21 mouse cellular contexts compared by ENCODE assay signal in the genomic region with DNA sequence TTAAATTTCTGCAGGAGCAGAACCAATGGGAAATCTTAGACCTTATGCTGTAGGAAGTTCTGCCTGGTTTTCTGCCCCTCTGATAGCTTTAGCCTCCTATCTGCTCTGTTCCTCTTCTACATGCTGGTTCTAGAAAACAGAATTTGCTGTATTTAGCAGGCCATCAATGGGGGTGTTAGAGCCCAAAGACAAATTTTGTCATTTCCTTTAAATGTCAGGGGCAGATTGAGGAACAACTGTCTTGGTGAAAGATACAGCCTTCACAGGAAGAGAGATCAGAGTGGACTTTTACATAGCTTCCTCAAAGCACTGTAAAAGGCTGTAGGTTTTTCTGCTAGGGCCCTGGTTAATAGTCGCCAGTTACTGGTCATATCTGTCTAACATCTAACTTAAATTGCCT. TPM values are rescaled to one million over a fixed set of nuclear protein-coding genes. Genes with fewer than 3 reads are reported as not detected.
A peak's percentile ranks its signal among the peaks of the same experiment; 100 is the strongest.
DNase-seq lines count a peak whose midpoint lies in the region; ATAC-seq and TF ChIP-seq lines count a peak whose summit lies in the region.
"Had no signal": no experiment of that assay in that cellular context is flagged by ENCODE, and none has a peak within 500 bp of the region (broad histone marks: within the 10 kb centered on the region; RNA-seq: fewer than 3 reads in every experiment).

No protein-coding gene starts in this region.

- no peak overlapping the region for H3K9ac ChIP-seq in MEL (ENCODE audit: control insufficient read depth, low read depth, low read length, poor library complexity, severe bottlenecking)
- H3K9ac ChIP-seq: forebrain, embryonic 13.5 days; forebrain, postnatal 0 days; heart, embryonic 13.5 days; hindbrain, embryonic 13.5 days had no signal

- peaks cover 0 to 22% of the 10 kb centered on the region in 2 experiments; a peak in 2 of 4 replicates for H3K36me3 ChIP-seq in MEL (ENCODE audit: control insufficient read depth in 1 of 2, insufficient read depth in 2 of 2, low read length in 2 of 2)
- no peaks in the 10 kb centered on the region for H3K36me3 ChIP-seq in splenic B cell, adult 2 months (ENCODE audit: control insufficient read depth, insufficient read depth, low read length, poor library complexity, severe bottlenecking)
- H3K36me3 ChIP-seq: embryonic facial prominence, embryonic 10.5 days; heart, embryonic 13.5 days; hindbrain, embryonic 13.5 days had no signal

- H3K27ac ChIP-seq in MEL (ENCODE audit: control insufficient read depth, low read depth, low read length), result peak overlapping the region; percentile 49; the same call in 1 of the 2 replicates
- H3K27ac ChIP-seq: embryonic facial prominence, embryonic 10.5 days; forebrain, embryonic 13.5 days; gastrocnemius, adult 2 months; heart, embryonic 13.5 days; hindbrain, embryonic 13.5 days; hindbrain, postnatal 0 days had no signal

- TF ChIP-seq EP300 in MEL (IDR thresholded peaks at IDR 0.05; ENCODE audit: low read depth in 1 of 2, low read length in 2 of 2), result peak; percentile 22 to 66; a peak in 3 of 4 replicates

- DNase-seq in MEL (ENCODE audit: low read depth, low spot score), result peak; percentile 77
- peak; percentile 25 for DNase-seq in splenic B cell, adult 2 months (ENCODE audit: low read depth, low spot score)
- no peak for DNase-seq in right cerebral cortex, postnatal 4 days
- DNase-seq in layer of hippocampus, adult 9-10 months (ENCODE audit: low spot score), result no peak
- DNase-seq in spleen, postnatal 36 days (ENCODE audit: low spot score in 2 of 2), result no peak
- DNase-seq: adrenal gland, postnatal 10 days; cerebellum, adult 11-12 months; cerebellum, adult 9-10 months; cerebellum, postnatal 25 days; forebrain, postnatal 0 days; gastrocnemius, adult 2 months; gastrocnemius, postnatal 25 days; heart, adult 11 months; heart, postnatal 4 days had no signal

- peaks cover 7 to 21% of the 10 kb centered on the region in 2 experiments for H3K4me1 ChIP-seq in MEL (ENCODE audit: control insufficient read depth in 1 of 2, insufficient read depth in 2 of 2, low read length in 2 of 2)
- H3K4me1 ChIP-seq: embryonic facial prominence, embryonic 10.5 days; forebrain, embryonic 13.5 days; heart, embryonic 13.5 days; hindbrain, embryonic 13.5 days had no signal

- H3K9me3 ChIP-seq in MEL (replicated peaks; ENCODE audit: insufficient read depth, low read length), result no peaks in the 10 kb centered on the region
- H3K9me3 ChIP-seq: embryonic facial prominence, embryonic 10.5 days; forebrain, embryonic 13.5 days; heart, embryonic 13.5 days; hindbrain, embryonic 13.5 days had no signal

- H3K4me3 ChIP-seq in MEL (ENCODE audit: control insufficient read depth in 1 of 2, insufficient read depth in 1 of 2, low read depth in 2 of 2, low read length in 2 of 2), result no peak overlapping the region
- H3K4me3 ChIP-seq: embryonic facial prominence, embryonic 10.5 days; forebrain, embryonic 13.5 days; gastrocnemius, adult 2 months; heart, embryonic 13.5 days; hindbrain, embryonic 13.5 days had no signal

- TF ChIP-seq POLR2A in MEL (IDR thresholded peaks at IDR 0.05; ENCODE audit: control insufficient read depth in 1 of 2, insufficient read depth in 1 of 2, low read depth in 1 of 2, low read length in 2 of 2, poor library complexity in 1 of 2), result no peak

- TF ChIP-seq RAD21 in MEL (IDR thresholded peaks at IDR 0.05; ENCODE audit: low read depth, low read length), result no peak

- ATAC-seq in common myeloid progenitor, adult 5-6 weeks (replicated peaks; ENCODE audit: low read depth, poor library complexity, severe bottlenecking), result peak; percentile 91
- peak; percentile 93 for ATAC-seq in megakaryocyte, adult 5-6 weeks (ENCODE audit: poor library complexity, severe bottlenecking)
- ATAC-seq: forebrain, embryonic 13.5 days; forebrain, postnatal 0 days; hindbrain, postnatal 0 days had no signal

- no peaks in the 10 kb centered on the region for H3K27me3 ChIP-seq in MEL (ENCODE audit: control insufficient read depth in 1 of 2, insufficient read depth in 2 of 2, low read length in 2 of 2)
- H3K27me3 ChIP-seq in splenic B cell, adult 2 months (ENCODE audit: control insufficient read depth, insufficient read depth, low read length, poor library complexity, severe bottlenecking), result no peaks in the 10 kb centered on the region
- H3K27me3 ChIP-seq: heart, embryonic 13.5 days had no signal

- no peaks in the 10 kb centered on the region for H3K79me2 ChIP-seq in MEL (ENCODE audit: control insufficient read depth, insufficient read depth, low read length, poor library complexity)

- TF ChIP-seq CTCF in MEL (IDR thresholded peaks at IDR 0.05 in 2 of 3, conservative IDR thresholded peaks at IDR 0.05 in 1 of 3; ENCODE audit: control insufficient read depth in 1 of 3, insufficient read depth in 1 of 3, low read depth in 2 of 3, low read length in 3 of 3, poor library complexity in 1 of 3, severe bottlenecking in 1 of 3), result no peak

TF ChIP-seq in MEL, 35 proteins besides CTCF, POLR2A, EP300 and RAD21:
- TF ChIP-seq ZKSCAN1 (IDR thresholded peaks at IDR 0.05; ENCODE audit: low read depth, low read length), result no peak
- peak; percentile 82 for TF ChIP-seq TBP (IDR thresholded peaks at IDR 0.05; ENCODE audit: low read depth, low read length)
- TF ChIP-seq HCFC1 (IDR thresholded peaks at IDR 0.05; ENCODE audit: low read depth, low read length), result 0 out of 2 replicates have a peak, but pooled peaks have one; percentile 19
- TF ChIP-seq ZNF384 (IDR thresholded peaks at IDR 0.05; ENCODE audit: low read depth, low read length), result no peak
- TF ChIP-seq POLR2AphosphoS5 (IDR thresholded peaks at IDR 0.05; ENCODE audit: borderline replicate concordance, low read depth, low read length), result no peak
- peak; percentile 18; the same call in 1 of the 2 replicates for TF ChIP-seq GATA1 (IDR thresholded peaks at IDR 0.05; ENCODE audit: low read depth, low read length)
- TF ChIP-seq ZMIZ1 (IDR thresholded peaks at IDR 0.05; ENCODE audit: low read depth, low read length), result no peak
- TF ChIP-seq NRF1 (IDR thresholded peaks at IDR 0.05; ENCODE audit: insufficient read depth, low read depth, low read length, poor library complexity, severe bottlenecking), result no peak
- 0 out of 2 replicates have a peak, but pooled peaks have one; percentile 18 for TF ChIP-seq ETS1 (IDR thresholded peaks at IDR 0.05; ENCODE audit: low read depth, low read length)
- no peak for TF ChIP-seq MAZ (IDR thresholded peaks at IDR 0.05; ENCODE audit: low read depth, low read length)
- no peak for TF ChIP-seq ZC3H11A (IDR thresholded peaks at IDR 0.05; ENCODE audit: low read depth, low read length)
- TF ChIP-seq TAL1 (IDR thresholded peaks at IDR 0.05; ENCODE audit: low read length), result no peak
- TF ChIP-seq MYB (IDR thresholded peaks at IDR 0.05; ENCODE audit: low read depth, low read length), result no peak
- no peak for TF ChIP-seq UBTF (IDR thresholded peaks at IDR 0.05; ENCODE audit: borderline replicate concordance, insufficient read depth, low read depth, low read length)
- TF ChIP-seq TCF12 (IDR thresholded peaks at IDR 0.05; ENCODE audit: low read depth, low read length), result 0 out of 2 replicates have a peak, but pooled peaks have one; percentile 9
- no peak for TF ChIP-seq MYC (IDR thresholded peaks at IDR 0.05; ENCODE audit: low read depth, low read length)
- peak; percentile 32; the same call in 1 of the 2 replicates for TF ChIP-seq SIN3A (IDR thresholded peaks at IDR 0.05; ENCODE audit: low read length)
- 0 out of 2 replicates have a peak, but pooled peaks have one; percentile 42 for TF ChIP-seq JUND (IDR thresholded peaks at IDR 0.05; ENCODE audit: low read depth, low read length)
- peak; percentile 28; the same call in 1 of the 2 replicates for TF ChIP-seq RCOR1 (IDR thresholded peaks at IDR 0.05; ENCODE audit: low read depth, low read length)

RNA-seq across cellular contexts. Expression of a gene that starts 11.5 kb away (rescaled TPM):
- 10.1 TPM in 2 replicates for total RNA-seq in MEL (2012; rRNA removed)
- 1 to 10 TPM in 1 of 2 experiments, not detected in 1; 9.3 TPM for polyA plus RNA-seq in MEL (2012; ENCODE audit: insufficient read depth in 1 of 2, insufficient read length in 2 of 2, low read depth in 1 of 2, low replicate concordance in 2 of 2, missing spikeins in 1 of 2)
- 9.3 and 16.7 TPM in 2 replicates for total RNA-seq in common myeloid progenitor, adult 5-6 weeks (2017)
- total RNA-seq in megakaryocyte, adult 5-6 weeks (2015), result 353 and 406 TPM in 2 replicates
- 207 and 221 TPM in 2 replicates for total RNA-seq in megakaryocyte, adult 5-6 weeks (2017)

Comparison
In these comparisons a context has a peak if more than half of its experiments do, and no peak if none do; other contexts are left out.
1. DNase-seq: peak in MEL (single experiment) and splenic B cell, adult 2 months (single experiment); none in right cerebral cortex, postnatal 4 days (single experiment), layer of hippocampus, adult 9-10 months (single experiment) and spleen, postnatal 36 days (0 of 2).
2. RNA of a gene that starts 11.5 kb away (total RNA-seq): 207 to 406 TPM in megakaryocyte, adult 5-6 weeks; 9.3 to 16.7 TPM in common myeloid progenitor, adult 5-6 weeks and 10.1 TPM in MEL; every median in the first group is over 10 times any median in the second.